Mouse (Mus musculus) MN1 (cell line): ENCODE measurements around the gene Lrrfip1.

Experiments
- DNase-seq: peaks from one replicate; pipeline ENCODE4 v3.0.0-alpha.2; 2016; ENCODE audit warnings: low spot score

Lrrfip1 gene

DNA sequence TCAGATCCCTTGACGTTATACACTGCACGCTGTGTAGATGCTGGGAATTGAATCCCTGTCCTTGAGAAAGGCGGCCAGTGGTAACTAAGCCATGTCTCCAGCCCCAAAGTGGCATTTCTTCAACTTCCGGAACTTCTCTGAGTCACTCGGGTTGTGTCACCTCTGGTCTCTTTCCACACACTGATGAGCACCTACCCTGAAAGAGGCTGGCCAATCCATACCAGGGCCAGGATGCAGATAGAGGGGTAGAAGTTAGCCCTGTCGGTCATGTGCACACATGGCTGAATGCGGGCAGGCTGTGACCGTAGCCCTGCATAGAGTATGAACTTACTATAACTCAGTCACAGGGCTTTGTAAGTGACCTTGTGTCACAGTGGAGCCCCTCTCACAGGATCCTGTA, 57.9 kb downstream of the Lrrfip1 start:
- DNase-seq, result no peak

DNA sequence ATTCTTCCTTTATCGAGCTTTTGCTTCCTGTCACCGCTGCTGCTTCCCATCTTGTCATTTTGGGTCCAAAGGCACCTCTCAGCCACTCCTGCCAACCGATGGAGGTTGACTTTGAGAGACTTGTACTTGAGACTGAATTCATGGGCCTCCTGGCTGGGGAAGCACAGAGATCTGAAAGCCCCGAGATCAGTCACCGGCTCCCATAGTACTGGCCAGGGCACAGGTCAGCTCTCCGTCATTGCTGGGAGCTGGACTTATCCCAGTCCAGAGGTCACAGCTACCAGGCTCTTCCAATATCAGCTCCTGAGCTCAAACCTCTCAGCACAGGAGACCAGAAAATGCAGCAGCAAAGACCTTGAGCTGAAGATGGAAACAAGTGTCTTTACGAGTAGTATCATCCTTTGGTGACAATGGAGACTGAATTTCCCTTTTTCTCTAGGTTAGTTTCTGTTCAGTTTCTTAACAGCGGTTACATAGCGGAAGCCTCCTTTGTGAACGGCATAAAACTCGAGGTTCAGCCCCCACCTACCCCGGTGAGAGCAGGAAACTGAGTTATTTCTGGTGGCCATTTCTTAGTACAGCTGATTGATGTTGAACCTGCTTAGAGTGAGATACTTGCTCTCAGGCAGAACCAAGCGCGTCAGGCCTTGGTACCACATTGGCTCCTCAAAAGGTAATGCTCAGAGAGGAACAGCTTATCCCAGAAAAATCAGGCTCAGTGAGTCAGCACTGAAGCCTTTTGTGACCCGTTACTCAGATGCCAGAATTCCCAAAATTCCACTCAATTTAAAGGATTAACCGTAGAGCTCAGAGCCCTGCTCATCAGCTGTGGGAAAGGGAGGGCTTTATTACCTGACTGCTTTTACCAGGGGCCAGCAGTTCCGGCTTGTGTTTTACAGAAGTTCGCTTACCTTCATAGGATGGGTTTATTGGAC, 59.0 kb downstream of the Lrrfip1 start:
- DNase-seq, result no peak

DNA sequence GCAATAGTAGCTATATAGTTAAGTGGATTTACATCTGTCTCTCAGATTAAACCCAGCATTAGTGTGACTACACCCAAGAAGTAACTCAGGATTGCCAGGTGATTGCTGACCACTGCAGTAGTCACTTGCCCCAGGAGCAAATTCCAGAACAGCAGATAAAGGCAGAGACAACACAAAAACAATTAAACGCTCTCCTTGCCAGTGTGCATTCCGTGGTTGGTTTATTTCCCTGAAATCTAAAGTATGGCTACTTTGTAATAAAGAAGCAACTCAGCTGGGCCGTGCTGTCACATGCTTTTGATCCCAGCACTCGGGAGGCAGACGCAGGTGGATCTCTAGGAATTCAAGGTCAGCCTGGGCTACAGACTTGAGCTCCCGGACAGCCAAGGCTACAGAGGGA, 59.7 kb downstream of the Lrrfip1 start:
- no peak for DNase-seq

DNA sequence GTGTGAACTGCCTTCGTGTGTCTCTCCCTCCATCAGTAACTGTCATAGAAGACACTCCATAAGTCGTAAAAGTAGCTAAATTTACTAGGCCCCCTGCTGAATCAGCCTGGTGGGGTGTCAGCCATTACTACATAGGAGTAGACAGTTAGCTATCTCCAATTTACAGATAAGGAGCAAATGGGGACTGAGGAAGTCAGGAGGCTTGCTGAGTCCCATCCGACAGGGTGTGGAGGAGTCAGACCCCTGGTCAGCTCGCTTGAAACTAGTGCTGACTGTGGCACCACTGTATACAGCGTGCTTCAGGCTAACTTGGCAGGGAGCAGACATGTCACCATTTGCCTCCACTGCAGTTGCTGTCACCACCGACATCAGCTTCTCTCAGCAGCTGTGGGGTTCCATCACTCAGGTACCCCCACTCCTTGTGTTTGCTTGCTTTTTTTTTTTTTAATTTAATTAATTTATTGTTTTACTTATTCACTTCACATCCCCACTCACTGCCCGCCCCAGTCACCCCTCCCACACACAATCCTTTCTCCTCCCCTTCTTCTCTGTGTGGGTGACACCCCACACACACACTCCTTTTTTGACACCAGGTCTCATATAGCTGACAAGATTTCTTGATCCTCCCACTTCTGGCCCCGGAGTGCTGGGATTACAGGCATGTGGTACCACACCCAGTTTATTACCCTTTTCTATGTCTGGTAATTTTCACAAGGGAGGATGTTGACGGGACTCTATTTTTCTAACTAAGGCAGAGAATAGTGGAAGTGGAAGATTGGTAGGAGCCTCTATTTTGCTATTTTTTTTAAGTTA, 61.5 kb downstream of the Lrrfip1 start:
- no peak for DNase-seq

DNA sequence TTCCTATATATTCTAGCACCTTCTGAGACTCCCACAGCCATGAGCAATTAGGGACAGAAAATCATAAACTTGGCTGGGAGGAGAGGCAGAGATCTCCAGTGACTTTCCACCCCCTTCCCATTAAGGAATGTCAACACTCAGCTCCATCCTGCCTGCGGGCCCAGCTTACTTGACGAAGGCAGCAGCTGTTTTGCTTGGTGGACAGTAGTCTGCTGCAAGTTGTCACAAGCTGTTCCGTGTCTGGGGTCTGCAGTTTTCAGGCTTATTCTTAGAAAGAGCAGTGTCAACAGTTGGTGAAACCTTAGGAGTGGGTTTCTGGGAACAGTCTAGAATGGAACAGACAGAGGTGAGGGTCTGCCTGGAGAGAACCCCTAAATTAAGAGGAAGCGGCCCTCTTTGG, 62.6 kb downstream of the Lrrfip1 start:
- DNase-seq, result no peak

DNA sequence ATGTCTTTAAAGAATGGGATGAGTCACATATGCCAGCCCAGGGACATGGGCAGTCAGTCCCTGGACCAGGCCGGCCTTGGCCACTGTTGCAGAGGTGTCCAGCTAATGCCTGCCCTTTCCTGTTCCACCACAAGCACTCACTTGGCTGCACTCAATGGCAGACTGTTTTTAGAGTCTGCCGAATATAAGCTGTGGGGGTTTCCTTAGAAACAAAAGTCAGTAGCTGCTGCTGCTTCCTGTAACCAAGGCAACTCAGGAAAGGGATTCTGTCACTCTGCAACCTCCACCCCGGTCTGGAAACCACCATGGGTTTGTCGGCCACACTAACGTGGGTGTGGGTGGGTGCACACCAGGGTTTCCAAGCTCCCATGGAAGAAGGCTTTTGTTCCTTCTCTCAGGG, 63.8 kb downstream of the Lrrfip1 start:
- no peak for DNase-seq

DNA sequence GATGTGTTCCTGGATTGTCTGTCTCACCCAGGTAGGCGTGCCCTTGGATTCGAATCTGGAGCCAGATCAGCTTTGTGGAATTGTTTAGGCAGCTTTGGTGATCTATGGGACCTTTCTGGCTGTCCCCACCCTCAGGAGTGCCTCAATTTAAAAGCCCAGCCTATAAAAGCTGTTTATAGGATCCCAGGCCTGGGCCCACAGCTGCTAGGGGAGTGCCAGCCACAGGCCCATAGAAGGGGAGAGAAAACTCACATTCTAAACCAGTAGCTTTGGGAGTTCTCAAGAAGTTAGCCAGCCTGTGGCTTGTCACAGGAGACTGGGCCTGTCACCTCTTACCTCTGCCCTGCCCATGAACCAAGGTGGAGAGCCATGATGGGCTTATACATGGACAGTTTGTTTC, 65.5 kb downstream of the Lrrfip1 start:
- no peak for DNase-seq

DNA sequence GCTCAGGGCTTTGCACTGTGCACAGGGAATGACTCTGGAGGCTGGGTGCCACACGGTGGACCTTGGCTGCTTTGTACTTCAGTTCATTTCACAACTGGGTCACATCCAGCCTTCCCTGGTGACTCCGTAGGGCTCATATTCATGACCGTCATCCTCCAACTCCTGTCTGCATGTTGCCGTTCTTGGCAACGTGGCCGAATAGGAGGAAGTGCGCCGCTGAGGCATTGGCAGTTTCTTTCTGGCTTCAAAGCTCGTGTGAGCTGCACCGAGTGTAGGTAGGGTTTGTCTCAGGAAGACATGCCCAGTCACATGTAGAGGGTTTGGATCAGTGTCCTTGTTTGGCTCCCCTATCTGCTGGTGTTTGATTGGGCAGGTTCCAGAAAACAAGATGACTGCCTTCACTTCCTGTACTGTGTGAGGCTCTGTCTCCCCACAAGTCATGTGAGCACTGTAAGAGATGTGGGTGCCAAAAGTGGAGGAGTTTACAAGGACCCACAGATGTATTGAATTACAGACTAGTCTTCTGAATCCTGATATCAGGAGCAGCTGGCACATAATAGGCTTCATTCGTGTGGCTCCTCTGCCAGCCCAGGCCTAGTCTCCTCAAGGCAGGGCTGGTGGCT, 66.5 kb downstream of the Lrrfip1 start:
- DNase-seq, result no peak

DNA sequence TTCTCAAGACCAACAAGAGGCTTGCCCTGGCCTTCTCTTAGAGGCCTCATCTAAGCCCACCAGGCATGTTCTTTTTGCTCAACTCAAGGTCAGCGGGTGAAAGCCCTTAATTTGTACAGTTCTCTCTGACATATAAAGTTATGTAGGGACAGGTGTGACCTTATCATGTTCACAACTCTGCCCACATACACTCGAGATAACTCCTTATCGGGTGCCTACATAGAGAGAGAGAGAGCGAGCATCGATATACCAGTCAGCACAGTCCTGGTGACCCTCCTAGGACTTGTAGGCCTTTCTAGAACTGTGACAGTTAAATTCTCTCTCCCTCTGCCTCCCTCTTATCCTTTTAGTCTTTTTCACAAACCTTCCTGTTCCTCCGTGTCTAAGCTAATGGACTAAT, 67.5 kb downstream of the Lrrfip1 start:
- DNase-seq, result no peak

DNA sequence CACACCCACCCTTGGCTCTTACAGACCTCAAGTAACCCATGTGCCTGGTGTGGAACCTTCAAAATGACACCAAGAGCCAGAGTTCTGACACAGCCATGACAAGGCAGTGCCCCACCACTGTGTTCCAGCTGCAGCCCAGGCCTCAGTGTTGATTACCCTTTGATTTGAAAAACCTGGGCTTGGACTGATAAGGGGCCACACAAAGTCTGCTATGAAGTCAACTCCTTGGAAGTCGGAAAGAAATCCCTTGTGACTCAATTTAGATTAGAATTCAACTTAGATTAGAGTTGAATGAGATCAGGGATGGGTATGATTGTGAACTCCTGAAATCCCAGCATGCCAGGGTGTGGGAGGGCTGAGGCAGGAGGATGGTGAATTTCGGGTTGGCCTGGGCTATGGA, 68.1 kb downstream of the Lrrfip1 start:
- DNase-seq, result no peak

DNA sequence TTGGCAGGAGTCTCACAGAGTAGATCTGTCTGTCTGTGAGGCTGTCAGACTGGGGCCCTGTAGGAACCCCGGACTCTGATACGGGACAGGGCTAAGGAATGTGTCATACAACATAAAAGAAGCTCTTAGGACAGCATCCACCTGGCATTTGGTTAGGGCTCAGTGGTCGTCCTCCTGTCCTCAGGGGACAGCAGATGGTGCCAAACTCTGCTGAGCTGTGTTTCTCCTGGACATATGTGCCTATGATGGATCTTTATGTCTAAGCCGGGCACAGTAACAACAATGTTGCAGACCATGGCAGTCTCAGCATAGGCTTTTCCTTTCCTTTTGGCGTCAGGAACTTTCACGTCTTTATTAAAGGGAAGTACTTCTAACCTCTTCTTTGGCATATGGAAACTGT, 69.2 kb downstream of the Lrrfip1 start:
- no peak for DNase-seq

DNA sequence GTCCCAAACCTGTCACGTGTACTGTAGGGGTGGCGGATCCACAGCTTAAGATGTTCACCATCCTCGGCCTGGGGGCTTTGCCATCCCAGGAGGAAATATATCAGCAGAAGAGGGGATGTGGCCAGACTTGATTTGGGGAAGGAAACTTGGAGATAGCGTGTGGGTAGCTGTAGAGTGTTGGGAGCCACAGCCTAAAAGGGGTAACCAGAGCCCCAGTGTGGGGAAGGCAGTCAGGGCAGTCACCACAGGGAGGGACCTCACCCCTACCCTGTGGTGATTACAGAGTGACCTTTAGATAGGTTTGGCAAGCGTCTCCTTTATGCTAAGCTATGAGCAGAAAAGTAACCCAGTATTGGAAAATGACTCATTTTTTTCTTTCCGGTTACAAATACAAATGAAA, 71.0 kb downstream of the Lrrfip1 start:
- no peak for DNase-seq

DNA sequence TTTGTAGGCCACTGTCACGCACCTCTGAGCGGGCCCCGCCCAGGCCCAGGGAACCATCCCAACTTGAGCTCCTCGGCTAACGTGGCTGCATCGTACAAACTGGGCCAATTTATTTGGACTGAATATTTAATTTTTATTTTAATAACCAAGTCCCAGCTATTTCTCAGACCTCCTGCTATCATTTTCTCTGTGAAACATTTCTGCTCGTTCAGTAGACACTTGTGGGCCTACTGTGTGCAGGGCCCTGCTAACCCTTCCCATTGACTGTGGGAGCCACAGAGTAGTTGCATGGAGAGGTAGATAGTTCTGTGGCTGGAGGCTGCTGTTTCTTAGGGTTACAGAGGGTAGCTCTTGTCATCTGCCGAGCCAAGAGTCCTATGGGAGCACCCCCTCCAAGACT, 72.0 kb downstream of the Lrrfip1 start:
- no peak for DNase-seq

DNA sequence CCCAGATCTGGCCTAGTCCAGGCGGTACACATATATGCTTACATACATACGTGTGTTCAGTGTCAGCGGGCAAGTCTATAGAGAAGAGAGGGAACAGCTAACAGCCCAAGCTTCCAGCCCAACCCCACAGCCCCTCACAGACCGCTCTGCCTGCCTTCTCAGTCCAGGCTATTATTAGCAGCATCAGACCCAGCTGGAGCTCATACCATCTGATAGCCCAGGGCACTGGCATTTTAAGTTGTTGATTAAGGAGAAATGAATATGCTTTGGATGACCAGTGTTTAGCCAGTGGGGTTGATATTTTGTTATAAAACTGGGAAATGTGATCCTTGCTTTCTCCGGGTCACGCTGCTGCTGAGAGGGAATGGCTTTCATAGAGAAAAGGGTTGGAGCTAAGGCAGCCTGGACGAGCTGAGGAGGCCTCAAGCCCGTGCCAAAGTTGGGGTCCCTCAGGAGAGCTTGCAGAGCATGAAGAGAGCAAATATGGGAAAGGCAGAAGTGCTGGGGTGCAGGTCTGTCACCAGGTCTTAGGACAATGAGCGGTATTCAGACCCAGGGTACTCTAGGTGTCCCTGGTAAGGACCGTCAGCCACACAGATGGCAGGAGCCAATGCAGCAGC, 73.2 kb downstream of the Lrrfip1 start:
- no peak for DNase-seq

DNA sequence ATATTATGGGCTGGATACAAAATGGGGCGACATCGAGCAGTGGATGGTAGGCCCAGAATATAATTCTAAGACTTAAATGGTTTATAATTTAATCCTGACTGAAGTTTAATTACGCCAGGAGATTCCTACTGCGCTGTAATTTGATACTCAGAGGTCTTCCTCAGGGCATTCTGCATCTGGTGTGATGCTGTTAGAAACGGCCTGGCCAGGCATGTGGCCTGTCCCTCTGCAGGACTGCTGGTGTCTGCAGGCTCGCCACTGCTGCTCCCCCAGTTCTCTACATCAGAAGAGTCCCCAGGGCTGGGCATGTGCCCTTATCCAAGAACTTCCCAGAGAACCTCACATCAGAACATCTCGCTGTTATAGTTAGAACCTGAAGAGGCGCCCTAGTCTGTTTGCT, 78.4 kb downstream of the Lrrfip1 start:
- DNase-seq, result peak; percentile 14

DNA sequence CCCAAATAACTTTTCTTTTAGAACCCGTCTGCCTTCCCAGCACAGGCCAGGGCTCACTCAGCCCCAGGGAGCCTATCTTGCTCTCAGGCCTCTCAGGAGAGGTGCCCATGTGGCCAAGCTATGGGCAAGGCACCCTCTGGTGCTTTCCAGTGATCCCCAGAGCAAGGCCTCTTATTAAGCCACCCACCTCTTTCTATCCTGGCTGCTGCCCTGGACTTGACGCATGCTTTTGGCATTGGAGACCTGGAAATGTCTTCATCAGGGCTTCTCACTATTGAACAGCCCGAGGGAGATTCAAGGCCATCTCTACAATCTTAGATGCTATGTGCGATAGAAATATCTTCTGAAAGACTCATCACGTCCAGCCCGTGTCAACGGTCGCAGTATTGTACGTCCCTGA, 78.9 kb downstream of the Lrrfip1 start:
- no peak for DNase-seq

DNA sequence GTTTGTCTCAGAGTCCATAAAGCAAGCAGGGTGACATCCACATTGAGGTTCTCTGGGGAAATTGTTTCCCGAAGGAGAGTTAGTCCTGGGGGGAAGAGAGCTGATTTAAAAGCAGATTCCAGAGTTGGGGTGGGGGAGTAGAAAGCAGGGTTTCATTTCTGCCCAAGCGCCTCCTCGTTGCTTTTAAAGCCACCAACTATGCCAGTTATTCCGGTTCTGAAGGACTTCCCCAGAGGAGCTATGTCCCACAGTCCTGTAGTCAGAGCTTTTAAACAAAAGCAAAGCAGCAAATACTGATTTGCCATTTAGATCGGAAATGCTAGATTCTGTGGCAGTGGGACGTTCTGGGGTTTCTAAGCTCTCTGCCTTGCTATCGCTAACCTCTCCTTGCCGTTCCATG, 79.4 kb downstream of the Lrrfip1 start:
- DNase-seq, result no peak

DNA sequence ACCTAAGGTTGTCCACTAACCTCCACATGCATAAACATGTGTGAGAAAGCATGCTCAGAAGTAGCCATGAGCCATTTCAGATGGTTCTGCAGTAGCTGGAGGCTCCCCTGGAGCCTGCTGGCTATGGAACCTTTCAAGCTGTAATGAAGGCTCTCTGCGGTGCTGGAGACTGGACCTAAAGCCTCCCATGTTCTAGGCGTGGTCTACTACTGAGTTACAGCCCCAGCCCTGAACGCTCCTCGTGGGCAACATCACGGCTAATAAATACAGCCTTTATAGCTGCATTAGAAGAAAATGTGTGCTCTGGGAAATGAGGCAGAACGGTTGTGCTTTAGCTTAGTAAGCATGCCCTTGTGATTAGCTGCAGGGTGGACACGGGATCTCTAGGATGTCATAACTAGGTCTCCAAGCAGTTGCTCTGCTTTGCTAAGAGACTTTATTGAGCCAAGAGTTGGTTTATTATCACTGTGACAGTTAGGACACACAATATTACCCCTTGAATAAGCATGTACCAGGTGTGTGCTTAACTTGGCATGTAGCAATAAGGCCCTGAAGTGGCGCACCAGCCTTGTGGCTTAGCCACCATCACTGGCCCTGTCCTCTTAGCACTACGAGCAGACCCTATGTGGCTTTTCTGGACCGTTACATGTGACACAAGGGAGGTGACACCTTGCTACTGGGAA, 81.3 kb downstream of the Lrrfip1 start:
- DNase-seq, result no peak

DNA sequence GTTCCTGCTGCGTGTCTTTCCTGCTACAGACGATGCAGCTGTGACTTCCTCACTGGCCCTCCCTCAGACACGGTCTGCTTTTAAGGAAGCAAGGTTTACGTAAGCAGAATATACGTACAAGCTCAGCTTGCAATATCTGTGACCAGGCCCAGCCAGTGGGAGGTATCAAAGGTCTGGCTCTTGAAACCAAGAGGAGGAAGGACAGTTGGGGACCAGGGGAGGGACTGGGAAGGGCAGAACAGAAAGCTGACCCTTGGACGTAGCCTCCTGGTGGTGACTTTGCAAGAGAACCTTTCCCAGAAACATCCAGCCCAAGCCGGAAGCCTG, 81.8 kb downstream of the Lrrfip1 start:
- DNase-seq, result no peak

DNA sequence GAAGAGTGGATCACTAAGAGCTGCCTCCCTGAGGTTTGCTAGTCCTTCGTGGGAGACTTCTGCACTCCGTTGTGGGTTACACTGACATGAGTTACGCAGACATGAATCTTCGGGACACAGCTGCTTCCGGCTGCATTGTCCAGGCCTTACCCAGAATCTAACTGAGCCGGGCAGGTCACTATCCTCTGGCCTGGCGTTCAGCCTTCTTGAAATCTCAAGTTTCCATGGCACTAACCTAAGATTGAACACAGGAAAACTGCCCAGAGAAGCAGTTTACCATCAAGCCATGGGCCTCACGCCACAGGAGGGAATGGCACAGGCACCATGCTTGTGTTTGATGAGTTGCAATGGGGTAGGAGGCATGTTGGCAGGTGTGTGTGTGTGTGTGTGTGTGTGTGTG, 85.8 kb downstream of the Lrrfip1 start:
- no peak for DNase-seq

DNA sequence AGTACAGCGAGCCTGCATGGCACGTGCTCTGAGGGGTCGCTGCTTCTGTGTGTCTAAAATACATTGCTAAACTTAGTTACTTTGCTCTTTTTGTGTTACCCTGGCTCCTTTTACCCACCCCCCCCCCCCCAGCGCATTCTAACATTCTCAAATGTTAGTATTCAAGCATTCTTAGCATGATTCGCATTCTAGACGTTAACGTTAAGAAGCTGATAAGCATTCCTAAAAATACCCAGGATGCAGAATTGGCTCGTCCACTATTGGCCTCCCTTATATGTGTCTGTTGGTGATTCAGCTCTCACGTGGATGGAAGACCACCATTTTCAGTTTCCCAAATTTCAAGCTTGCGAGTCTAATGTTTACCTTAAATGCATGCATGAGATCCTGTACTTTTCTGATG, 86.5 kb downstream of the Lrrfip1 start:
- no peak for DNase-seq

DNA sequence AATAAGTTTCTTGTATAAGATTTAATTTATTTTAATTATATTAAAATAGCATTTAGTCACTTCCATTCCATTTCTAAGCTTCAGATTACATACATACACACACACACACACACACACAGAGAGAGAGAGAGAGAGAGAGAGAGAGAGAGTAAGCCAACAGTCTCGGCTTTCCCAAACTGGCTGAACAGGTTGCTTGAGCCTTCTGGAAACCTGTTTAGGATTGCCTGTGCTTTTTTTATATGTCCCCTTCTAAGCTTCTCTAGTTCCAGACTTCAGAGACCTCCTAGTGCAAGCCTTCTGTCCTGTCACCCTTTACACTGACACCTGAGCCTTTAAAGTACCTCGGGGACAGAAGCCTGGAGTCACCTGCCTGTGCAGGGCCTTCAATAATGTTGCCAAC, 87.1 kb downstream of the Lrrfip1 start:
- no peak for DNase-seq
